Mouse (Mus musculus): ENCODE measurements at regions not wholly inside any gene's neighbourhood (a gene's known extent, or its start where the extent isn't known, plus 50 kb on each side); places are given as distances from the start of the nearest gene placed in this dataset.
A peak's percentile ranks its signal among the peaks of the same experiment; 100 is the strongest.

- DNase-seq, result peak; percentile 26
These were observed 123.9 kb upstream of the Slc35b3 start for GRCm38 (mm10) chr13:39084544-39084943.

GRCm38 (mm10) chr13:39074211-39074610, 113.5 kb upstream of the Slc35b3 start:
- no peak for DNase-seq

- no peak for DNase-seq
These were observed 71.6 kb upstream of the Slc35b3 start for GRCm38 (mm10) chr13:39032263-39032662.

GRCm38 (mm10) chr13:39020168-39020567, 59.5 kb upstream of the Slc35b3 start:
- DNase-seq, result no peak

- DNase-seq, result peak; percentile 63
These were observed 51.0 kb upstream of the Slc35b3 start for GRCm38 (mm10) chr13:39011696-39012095.

All from right cerebral cortex, postnatal 4 days (tissue).